Mouse (Mus musculus): Measurements from ENCODE around the gene Tbc1d2. TPM values are rescaled to one million over a fixed set of nuclear protein-coding genes. Genes with fewer than 3 reads are reported as not detected.
"Not testable (repeated sequence)": the region's sequence is repeated elsewhere in the genome, so short reads cannot be mapped to it uniquely, and the experiment has no call there.

Tbc1d2 gene
- total RNA-seq, 2 experiments from 2014 or later: 2.6 to 3.3 TPM

GRCm38 (mm10) chr4:46586473-46586872, 63.5 kb downstream of the Tbc1d2 start:
- intact Hi-C loops (cut with DNase I): no loop called here
- DNase-seq (ENCODE audit: low spot score in 2 of 2): no peak

DNA sequence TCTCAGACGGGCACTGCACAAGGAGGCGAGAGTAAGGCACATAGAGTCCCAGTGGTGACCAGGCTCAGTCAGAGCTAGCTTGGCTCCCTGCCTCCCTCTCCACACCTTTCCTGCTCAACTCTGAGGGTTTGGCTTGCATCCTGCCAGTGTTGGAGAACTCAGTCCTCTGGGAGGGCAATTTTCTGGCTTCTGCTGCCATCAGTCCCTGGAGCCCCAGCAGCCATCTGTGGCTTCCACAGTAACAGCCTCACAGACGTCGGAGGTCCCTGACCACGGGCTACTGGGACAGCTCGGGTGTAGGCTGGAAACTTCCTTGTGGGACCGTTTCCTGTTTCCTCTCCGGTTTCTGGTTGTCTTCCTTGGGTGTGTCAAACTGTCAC, 64.2 kb downstream of the Tbc1d2 start:
- intact Hi-C loops (cut with DNase I): loop anchor here (1.0 kb wide), 1 partner anchor 12 kb away; no protein-coding TSS in a partner anchor
- DNase-seq (ENCODE audit: low spot score in 2 of 2): no peak

DNA sequence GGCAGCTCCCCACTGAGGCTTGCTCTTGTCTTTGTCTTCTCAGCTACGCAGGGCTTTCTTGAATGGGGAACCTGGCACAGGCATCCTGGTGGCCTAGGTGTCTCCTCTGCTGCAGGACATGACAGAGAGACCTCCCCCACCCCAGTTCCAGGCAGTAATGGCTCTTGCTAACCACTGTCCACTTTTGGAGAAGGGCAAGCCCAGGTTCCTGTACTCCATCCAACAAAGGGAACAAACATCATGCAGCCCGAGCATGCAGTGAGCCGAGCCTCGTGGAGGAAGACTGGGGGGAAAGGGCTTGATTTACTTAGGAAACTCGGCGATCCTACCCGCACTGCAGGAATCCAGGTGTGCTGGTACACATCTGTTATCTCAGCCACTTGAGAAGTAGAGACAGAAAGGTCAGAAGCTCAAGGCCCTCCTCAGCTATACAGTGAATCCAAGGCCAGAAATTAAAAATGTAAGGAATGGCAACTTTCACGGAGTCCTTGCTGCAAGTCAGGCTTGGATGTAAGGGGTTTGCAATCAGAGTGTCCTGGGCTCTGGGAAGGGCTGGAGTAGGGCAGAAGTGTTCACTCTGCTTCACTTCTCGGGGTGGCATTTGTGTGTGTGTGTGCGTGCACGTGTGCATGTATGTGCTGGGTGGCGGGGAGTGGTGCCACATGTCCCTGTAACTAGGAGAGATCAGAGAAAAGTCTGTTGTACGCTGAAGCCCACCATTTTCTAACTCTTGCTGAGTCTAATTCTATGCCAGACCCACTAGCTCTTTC, 64.8 kb downstream of the Tbc1d2 start:
- intact Hi-C loops (cut with DNase I): loop anchor here (1.0 kb wide), 1 partner anchor 11 kb away; no protein-coding TSS in a partner anchor

DNA sequence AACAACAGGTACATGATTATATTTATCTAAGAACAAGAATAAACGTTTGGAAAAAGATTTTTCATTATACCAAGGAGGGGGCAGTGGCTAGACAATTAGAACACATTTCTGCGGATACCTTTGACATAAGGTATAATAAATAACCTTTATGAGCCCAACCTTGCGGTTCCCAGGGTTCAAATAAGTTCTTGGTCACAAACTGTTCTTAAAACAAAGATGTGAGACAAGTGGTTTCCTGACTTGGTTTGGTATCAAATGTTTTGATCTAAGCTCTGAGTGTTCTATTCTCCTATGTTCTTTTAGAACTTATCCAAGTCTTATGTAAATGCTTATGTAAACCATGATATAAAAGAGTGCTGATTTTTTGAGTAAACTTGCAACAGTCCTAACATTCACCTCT, 65.5 kb downstream of the Tbc1d2 start:
- intact Hi-C loops (cut with DNase I); DNase-seq (ENCODE audit: low spot score in 2 of 2): not testable (repeated sequence)

More for the DNA sequence above, 64.8 kb downstream of the Tbc1d2 start:
- no peak for DNase-seq (ENCODE audit: low spot score in 2 of 2)

DNA sequence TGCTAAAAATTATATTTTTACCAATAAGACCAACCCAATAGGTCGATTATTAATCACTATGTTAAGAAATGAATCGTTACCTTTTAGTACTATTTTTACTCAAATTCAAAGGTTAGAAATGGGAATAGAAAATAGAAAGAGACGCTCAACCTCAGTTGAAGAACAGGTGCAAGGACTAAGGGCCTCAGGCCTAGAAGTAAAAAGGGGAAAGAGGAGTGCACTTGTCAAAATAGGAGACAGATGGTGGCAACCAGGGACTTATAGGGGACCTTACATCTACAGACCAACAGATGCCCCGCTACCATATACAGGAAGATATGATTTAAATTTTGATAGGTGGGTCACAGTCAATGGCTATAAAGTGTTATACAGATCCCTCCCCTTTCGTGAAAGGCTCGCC, 65.9 kb downstream of the Tbc1d2 start:
- intact Hi-C loops (cut with DNase I); DNase-seq (ENCODE audit: low spot score in 2 of 2): not testable (repeated sequence)

- DNase-seq (ENCODE audit: low spot score in 2 of 2); intact Hi-C loops (cut with DNase I): not testable (repeated sequence)
Measured at GRCm38 (mm10) chr4:46582024-46582423, 68.0 kb downstream of the Tbc1d2 start.

DNA sequence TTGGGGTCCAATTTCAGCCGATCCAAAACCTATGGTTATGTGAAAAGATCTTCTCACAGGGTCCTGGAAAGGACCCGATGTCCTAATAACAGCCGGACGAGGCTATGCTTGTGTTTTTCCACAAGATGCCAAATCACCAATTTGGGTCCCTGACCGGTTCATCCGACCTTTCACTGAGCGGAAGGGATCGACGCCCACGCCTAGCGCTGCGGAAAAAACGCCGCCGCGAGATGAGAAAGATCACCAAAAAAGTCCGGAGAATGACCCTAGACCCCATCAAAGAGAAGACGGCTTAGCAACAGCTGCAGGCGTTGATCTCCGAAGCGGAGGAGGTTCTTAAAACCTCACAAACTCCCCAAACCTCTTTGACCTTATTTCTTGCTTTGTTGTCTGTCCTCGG, 68.4 kb downstream of the Tbc1d2 start:
- intact Hi-C loops (cut with DNase I); DNase-seq (ENCODE audit: low spot score in 2 of 2): not testable (repeated sequence)

DNA sequence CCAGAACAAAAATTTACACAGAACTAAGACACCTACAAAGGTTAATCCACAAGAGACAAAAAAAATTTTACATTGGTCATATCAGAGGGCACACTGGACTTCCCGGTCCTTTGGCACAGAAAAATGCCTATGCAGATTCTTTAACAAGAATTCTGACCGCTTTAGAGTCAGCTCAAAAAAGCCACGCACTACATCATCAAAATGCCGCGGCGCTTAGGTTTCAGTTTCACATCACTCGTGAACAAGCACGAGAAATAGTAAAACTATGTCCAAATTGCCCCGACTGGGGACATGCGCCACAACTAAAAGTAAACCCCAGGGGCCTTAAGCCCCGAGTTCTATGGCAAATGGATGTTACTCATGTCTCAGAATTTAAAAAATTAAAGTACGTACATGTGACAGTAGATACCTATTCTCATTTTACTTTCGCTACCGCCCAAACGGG, 69.2 kb downstream of the Tbc1d2 start:
- intact Hi-C loops (cut with DNase I); DNase-seq (ENCODE audit: low spot score in 2 of 2): not testable (repeated sequence)

DNA sequence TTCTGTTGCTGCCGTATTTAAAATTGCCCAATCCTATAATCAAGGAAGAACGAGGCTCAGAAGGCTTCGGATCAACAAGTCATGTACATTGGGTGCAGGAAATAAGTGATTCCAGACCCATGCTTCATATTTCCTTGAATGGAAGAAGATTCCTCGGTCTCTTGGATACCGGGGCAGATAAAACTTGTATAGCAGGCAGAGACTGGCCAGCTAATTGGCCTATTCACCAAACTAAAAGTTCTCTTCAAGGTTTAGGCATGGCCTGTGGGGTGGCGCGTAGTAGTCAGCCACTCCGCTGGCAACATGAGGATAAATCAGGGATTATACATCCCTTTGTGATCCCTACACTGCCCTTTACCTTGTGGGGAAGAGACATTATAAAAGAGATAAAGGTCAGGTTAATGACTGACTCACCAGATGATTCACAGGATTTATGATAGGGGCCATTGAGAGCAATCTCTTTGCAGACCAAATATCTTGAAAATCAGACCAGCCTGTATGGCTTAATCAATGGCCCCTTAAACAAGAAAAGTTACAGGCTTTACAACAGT, 71.1 kb downstream of the Tbc1d2 start:
- intact Hi-C loops (cut with DNase I); DNase-seq (ENCODE audit: low spot score in 2 of 2): not testable (repeated sequence)

DNA sequence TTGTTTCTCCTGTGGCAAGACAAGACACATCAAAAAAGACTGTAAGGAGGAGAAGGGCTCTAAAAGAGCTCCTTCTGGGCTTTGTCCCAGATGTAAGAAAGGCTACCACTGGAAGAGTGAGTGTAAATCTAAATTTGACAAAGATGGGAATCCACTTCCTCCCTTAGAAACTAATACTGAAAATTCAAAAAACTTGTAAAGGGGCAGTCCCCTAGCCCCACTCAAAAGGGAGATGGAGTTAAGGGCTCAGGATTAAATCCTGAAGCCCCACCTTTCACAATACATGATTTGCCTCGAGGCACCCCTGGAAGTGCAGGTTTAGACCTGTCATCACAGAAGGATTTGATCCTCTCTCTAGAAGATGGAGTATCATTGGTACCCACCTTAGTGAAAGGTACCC, 71.8 kb downstream of the Tbc1d2 start:
- DNase-seq (ENCODE audit: low spot score in 2 of 2): no peak

DNA sequence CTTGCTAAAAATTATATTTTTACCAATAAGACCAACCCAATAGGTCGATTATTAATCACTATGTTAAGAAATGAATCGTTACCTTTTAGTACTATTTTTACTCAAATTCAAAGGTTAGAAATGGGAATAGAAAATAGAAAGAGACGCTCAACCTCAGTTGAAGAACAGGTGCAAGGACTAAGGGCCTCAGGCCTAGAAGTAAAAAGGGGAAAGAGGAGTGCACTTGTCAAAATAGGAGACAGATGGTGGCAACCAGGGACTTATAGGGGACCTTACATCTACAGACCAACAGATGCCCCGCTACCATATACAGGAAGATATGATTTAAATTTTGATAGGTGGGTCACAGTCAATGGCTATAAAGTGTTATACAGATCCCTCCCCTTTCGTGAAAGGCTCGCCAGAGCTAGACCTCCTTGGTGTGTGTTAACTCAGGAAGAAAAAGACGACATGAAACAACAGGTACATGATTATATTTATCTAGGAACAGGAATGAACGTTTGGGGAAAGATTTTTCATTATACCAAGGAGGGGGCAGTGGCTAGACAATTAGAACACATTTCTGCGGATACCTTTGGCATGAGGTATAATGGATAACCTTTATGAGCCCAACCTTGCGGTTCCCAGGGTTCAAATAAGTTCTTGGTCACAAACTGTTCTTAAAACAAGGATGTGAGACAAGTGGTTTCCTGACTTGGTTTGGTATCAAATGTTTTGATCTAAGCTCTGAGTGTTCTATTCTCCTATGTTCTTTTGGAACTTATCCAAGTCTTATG, 74.3 kb downstream of the Tbc1d2 start:
- intact Hi-C loops (cut with DNase I); DNase-seq (ENCODE audit: low spot score in 2 of 2): not testable (repeated sequence)

More for the DNA sequence above, 71.8 kb downstream of the Tbc1d2 start:
- intact Hi-C loops (cut with DNase I): no loop called here

GRCm38 (mm10) chr4:46574841-46575240, 75.2 kb downstream of the Tbc1d2 start:
- intact Hi-C loops (cut with DNase I): loop anchor here (1.0 kb wide), 1 partner anchor 10 kb away; no protein-coding TSS in a partner anchor
- DNase-seq (ENCODE audit: low spot score in 2 of 2): no peak

DNA sequence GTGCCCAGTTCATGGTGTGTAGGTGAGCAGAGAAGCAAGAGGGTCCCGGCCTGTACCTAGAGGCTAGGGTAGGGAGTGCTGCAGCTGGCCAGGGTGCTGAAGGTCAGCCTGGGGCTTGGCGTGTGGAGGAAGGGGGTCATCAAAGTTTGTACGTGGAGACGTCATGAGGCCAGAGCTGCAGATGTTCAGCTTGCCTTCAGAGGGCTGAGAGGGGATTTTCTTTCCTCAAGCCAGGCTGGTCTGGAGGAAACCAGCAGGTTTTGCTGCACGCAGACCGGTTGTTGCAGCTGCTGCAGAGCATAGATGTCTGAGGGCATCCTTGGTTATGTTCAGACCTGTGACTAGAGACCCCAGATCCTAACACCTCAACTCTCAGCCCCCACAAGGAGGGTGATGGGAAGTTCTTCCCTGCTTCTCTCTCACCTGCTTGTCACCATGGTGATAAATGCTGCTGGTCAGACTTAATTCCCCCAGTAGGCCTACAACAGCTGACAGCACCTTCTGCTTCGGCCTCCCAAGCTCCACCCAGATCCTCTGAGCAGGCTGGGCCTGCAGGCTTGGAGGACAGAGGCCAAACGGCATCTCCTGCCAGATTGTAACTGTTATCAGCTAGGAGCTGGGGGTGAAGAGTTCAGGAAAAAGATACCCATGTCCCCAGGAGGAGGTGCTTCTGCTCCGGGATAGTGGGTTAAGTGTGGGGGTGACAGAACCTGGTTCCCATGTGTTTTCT, 75.8 kb downstream of the Tbc1d2 start:
- DNase-seq (ENCODE audit: low spot score in 2 of 2): no peak
- intact Hi-C loops (cut with DNase I): loop anchor here (1.0 kb wide), 1 partner anchor 11 kb away; no protein-coding TSS in a partner anchor

DNA sequence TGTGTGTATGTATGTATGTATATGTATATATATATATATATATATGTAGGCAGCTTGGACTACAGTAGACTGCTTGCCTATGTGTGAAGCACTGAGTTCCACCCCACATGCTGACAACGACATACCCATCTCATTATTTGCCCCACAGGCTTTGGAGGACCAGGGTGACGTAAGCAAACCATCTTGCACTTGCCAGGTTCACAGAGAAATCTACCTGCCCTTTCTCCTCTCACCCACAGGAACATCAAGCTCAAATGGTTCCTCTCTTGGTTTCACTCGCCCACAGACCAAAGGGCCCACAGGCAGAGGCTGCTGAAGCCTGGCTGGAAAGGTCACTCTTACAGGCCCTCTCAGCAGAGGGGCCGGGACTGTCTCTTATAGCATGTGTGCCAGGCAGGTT, 77.4 kb downstream of the Tbc1d2 start:
- intact Hi-C loops (cut with DNase I): no loop called here
- DNase-seq (ENCODE audit: low spot score in 2 of 2): no peak

GRCm38 (mm10) chr4:46571744-46572143, 78.3 kb downstream of the Tbc1d2 start:
- intact Hi-C loops (cut with DNase I): no loop called here
- DNase-seq (ENCODE audit: low spot score in 2 of 2): no peak

GRCm38 (mm10) chr4:46569671-46570070, 80.3 kb downstream of the Tbc1d2 start:
- peak; percentile 35 to 55 for DNase-seq (ENCODE audit: low spot score in 2 of 2)
- intact Hi-C loops (cut with DNase I): no loop called here

- intact Hi-C loops (cut with DNase I): no loop called here
- no peak for DNase-seq (ENCODE audit: low spot score in 2 of 2)
Measured at GRCm38 (mm10) chr4:46568169-46568568, 81.8 kb downstream of the Tbc1d2 start.

DNA sequence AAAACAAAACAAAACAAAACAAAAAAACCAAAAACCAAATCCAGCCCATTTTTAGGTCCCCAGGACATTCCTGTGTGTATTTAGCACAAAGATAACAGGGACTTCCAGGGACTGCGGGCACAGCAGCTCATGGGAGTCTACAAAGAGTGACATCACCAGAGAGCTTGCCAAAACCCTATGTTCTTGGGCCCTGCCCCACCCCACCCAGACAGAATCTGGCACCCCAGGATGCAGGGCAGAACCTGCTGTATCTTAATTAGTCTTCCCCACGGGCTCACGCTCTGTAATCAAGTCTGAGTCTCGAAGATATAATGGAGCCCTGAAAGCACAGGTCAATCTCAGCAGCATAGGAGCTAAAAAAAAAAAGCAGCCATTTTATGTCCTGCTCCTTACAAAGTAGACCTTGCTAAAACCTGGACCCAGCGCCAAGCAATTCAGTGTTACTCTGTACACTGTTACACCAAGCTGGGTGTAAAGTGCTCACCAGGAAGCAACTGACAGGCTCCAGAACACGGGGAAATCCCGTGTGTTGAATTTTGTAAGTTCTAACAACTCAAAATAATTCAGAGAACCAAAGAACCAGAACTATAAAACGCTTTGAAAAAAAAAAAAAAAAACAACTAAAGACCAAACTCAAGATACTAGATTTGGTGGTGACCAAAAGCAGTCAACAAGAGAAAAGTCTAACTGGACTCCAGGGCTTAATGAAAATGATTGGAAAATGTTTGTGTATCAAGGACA, 82.9 kb downstream of the Tbc1d2 start:
- intact Hi-C loops (cut with DNase I): no loop called here

GRCm38 (mm10) chr4:46565393-46565955, 84.5 kb downstream of the Tbc1d2 start:
- intact Hi-C loops (cut with DNase I): no loop called here
- no peak for DNase-seq (ENCODE audit: low spot score in 2 of 2)

More for the DNA sequence above, 82.9 kb downstream of the Tbc1d2 start:
- DNase-seq (ENCODE audit: low spot score in 2 of 2): no peak

Measured in left cerebral cortex, postnatal 25 days (tissue).